ENCODE assay signal across 13 mouse cellular contexts in the genomic region with DNA sequence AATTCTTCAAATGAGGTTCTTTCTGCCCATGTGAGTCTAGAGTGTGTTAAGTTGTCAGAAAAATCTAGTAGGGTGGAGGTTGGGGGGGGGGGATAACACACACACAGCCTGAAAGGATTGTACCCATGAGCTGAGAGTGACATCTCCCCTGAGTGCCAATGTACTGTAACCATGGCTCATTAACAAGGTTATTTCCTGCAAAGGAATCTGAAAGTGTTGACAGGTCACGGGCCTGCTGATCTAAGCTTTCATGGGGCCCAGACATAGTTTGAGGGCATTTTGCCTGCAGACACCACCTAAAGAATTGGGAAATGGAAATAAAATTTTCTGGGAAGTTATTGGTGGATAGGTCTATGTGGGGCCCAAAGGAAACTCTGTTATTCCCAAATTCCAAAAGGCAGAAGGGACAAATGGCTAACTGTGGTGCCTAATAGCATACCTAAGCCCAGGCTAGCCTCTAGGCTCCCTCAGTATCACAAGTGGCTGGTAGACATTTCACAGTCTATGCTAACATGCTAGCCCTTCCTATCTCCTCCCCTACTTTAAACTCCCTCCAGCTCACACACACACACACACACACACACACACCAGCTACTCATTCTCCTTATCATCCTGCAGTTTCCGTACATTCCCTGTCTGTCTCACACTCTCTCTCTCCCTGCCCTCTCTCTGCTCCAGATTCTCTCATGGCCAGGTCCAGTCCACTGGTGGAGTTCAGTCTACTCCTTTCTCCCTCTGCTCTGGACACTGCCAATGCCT.
DNase-seq lines count a peak whose midpoint lies in the region; ATAC-seq and TF ChIP-seq lines count a peak whose summit lies in the region.
"Had no signal": no experiment of that assay in that cellular context is flagged by ENCODE, and none has a peak within 500 bp of the region (broad histone marks: within the 10 kb centered on the region; RNA-seq: fewer than 3 reads in every experiment).

No protein-coding gene starts in this region.

- H3K4me1 ChIP-seq in heart, embryonic 10.5 days: peaks cover 70% of the 10 kb centered on the region
- no peaks in the 10 kb centered on the region for H3K4me1 ChIP-seq in midbrain, embryonic 14.5 days (ENCODE audit: control insufficient read depth, insufficient read depth, low read length)
- no peaks in the 10 kb centered on the region for H3K4me1 ChIP-seq in midbrain, postnatal 0 days (ENCODE audit: insufficient read depth, low read length)
- peaks cover 4% of the 10 kb centered on the region; the same call in 1 of the 2 replicates for H3K4me1 ChIP-seq in forebrain, embryonic 16.5 days (replicated peaks; ENCODE audit: control insufficient read depth, insufficient read depth, low read length)
- peaks cover 5% of the 10 kb centered on the region; the same call in 1 of the 2 replicates for H3K4me1 ChIP-seq in hindbrain, embryonic 14.5 days (replicated peaks; ENCODE audit: control insufficient read depth, insufficient read depth, low read length)

- TF ChIP-seq CTCF in midbrain, postnatal 0 days (IDR thresholded peaks at IDR 0.05): no peak

- DNase-seq in heart, embryonic 10.5 days (ENCODE audit: low spot score): no peak
- no peak for DNase-seq in heart, adult 8-10 months (ENCODE audit: low spot score)
- no peak for DNase-seq in midbrain, embryonic 14.5 days
- DNase-seq in midbrain, postnatal 0 days (ENCODE audit: low spot score): no peak
- no peak for DNase-seq in hindbrain, embryonic 14.5 days (ENCODE audit: low spot score)
- DNase-seq in retina, embryonic 14.5 days (ENCODE audit: low spot score): no peak
- no peak for DNase-seq in cerebellum, postnatal 25 days
- DNase-seq: adrenal gland, postnatal 25 days; kidney, adult 2 months; lung, postnatal 10 days had no signal

- H3K36me3 ChIP-seq in heart, embryonic 10.5 days: no peaks in the 10 kb centered on the region
- H3K36me3 ChIP-seq in midbrain, embryonic 14.5 days (ENCODE audit: control insufficient read depth, insufficient read depth, low read length): no peaks in the 10 kb centered on the region
- H3K36me3 ChIP-seq in midbrain, postnatal 0 days (ENCODE audit: insufficient read depth, low read length): no peaks in the 10 kb centered on the region
- no peaks in the 10 kb centered on the region for H3K36me3 ChIP-seq in forebrain, embryonic 16.5 days (ENCODE audit: control insufficient read depth, insufficient read depth)
- no peaks in the 10 kb centered on the region for H3K36me3 ChIP-seq in hindbrain, embryonic 14.5 days (replicated peaks; ENCODE audit: control insufficient read depth, insufficient read depth)
- H3K36me3 ChIP-seq: G1E; neural tube, embryonic 13.5 days had no signal

- no peaks in the 10 kb centered on the region for H3K9me3 ChIP-seq in heart, embryonic 10.5 days
- no peaks in the 10 kb centered on the region for H3K9me3 ChIP-seq in midbrain, embryonic 14.5 days (ENCODE audit: control insufficient read depth, low read length)
- H3K9me3 ChIP-seq in midbrain, postnatal 0 days (ENCODE audit: low read length): no peaks in the 10 kb centered on the region
- no peaks in the 10 kb centered on the region for H3K9me3 ChIP-seq in forebrain, embryonic 16.5 days (ENCODE audit: control insufficient read depth, low read length)
- no peaks in the 10 kb centered on the region for H3K9me3 ChIP-seq in hindbrain, embryonic 14.5 days (ENCODE audit: control insufficient read depth, low read length)
- H3K9me3 ChIP-seq: G1E; neural tube, embryonic 13.5 days had no signal

- no peak overlapping the region for H3K4me2 ChIP-seq in midbrain, embryonic 14.5 days (ENCODE audit: low read length)
- H3K4me2 ChIP-seq in midbrain, postnatal 0 days (ENCODE audit: low read depth, low read length, poor library complexity, severe bottlenecking): no peak overlapping the region
- no peak overlapping the region for H3K4me2 ChIP-seq in forebrain, embryonic 16.5 days (ENCODE audit: low read length)
- H3K4me2 ChIP-seq in hindbrain, embryonic 14.5 days (replicated peaks): no peak overlapping the region
- H3K4me2 ChIP-seq: neural tube, embryonic 13.5 days had no signal

- no peak overlapping the region for H3K9ac ChIP-seq in midbrain, embryonic 14.5 days (replicated peaks; ENCODE audit: low read length)
- no peak overlapping the region for H3K9ac ChIP-seq in midbrain, postnatal 0 days (replicated peaks; ENCODE audit: low read length, poor library complexity, severe bottlenecking)
- H3K9ac ChIP-seq in forebrain, embryonic 16.5 days (replicated peaks; ENCODE audit: low read depth, low read length): no peak overlapping the region
- H3K9ac ChIP-seq in hindbrain, embryonic 14.5 days: no peak overlapping the region
- H3K9ac ChIP-seq: neural tube, embryonic 13.5 days had no signal

- 17% methylated on average over 2 of the region's 2 CpGs for WGBS in heart, embryonic 10.5 days
- 66% methylated on average over 2 of the region's 2 CpGs for WGBS in midbrain, embryonic 14.5 days
- WGBS in midbrain, postnatal 0 days: 68% methylated on average over 2 of the region's 2 CpGs
- WGBS in forebrain, embryonic 16.5 days: 41% methylated on average over 2 of the region's 2 CpGs
- WGBS in hindbrain, embryonic 14.5 days: 42% methylated on average over 2 of the region's 2 CpGs

- 0 out of 2 replicates have a peak, but pooled peaks have one; percentile 20 for ATAC-seq in midbrain, embryonic 14.5 days (ENCODE audit: low FRiP score, low TSS enrichment)
- no peak for ATAC-seq in midbrain, postnatal 0 days (ENCODE audit: low FRiP score)
- peak; percentile 33; the same call in 1 of the 2 replicates for ATAC-seq in forebrain, embryonic 16.5 days
- no peak for ATAC-seq in hindbrain, embryonic 14.5 days (ENCODE audit: low FRiP score)

- H3K27me3 ChIP-seq in heart, embryonic 10.5 days (ENCODE audit: insufficient read depth, poor library complexity, severe bottlenecking): no peaks in the 10 kb centered on the region
- no peaks in the 10 kb centered on the region for H3K27me3 ChIP-seq in midbrain, embryonic 14.5 days (ENCODE audit: control insufficient read depth, insufficient read depth, low read length)
- H3K27me3 ChIP-seq in midbrain, postnatal 0 days (ENCODE audit: insufficient read depth, low read length): no peaks in the 10 kb centered on the region
- no peaks in the 10 kb centered on the region for H3K27me3 ChIP-seq in forebrain, embryonic 16.5 days (replicated peaks; ENCODE audit: control insufficient read depth, insufficient read depth, low read length)
- no peaks in the 10 kb centered on the region for H3K27me3 ChIP-seq in hindbrain, embryonic 14.5 days (ENCODE audit: control insufficient read depth, insufficient read depth, low read length)
- H3K27me3 ChIP-seq: neural tube, embryonic 13.5 days had no signal

- H3K4me3 ChIP-seq in heart, embryonic 10.5 days: no peak overlapping the region
- H3K4me3 ChIP-seq in midbrain, embryonic 14.5 days (replicated peaks; ENCODE audit: low read depth, low read length): no peak overlapping the region
- H3K4me3 ChIP-seq in midbrain, postnatal 0 days (ENCODE audit: low read depth, low read length): no peak overlapping the region
- no peak overlapping the region for H3K4me3 ChIP-seq in forebrain, embryonic 16.5 days (replicated peaks; ENCODE audit: low read length)
- H3K4me3 ChIP-seq in hindbrain, embryonic 14.5 days (replicated peaks; ENCODE audit: low read length): no peak overlapping the region
- H3K4me3 ChIP-seq: neural tube, embryonic 13.5 days had no signal

- peak overlapping the region; percentile 74 for H3K27ac ChIP-seq in heart, embryonic 10.5 days
- H3K27ac ChIP-seq in midbrain, embryonic 14.5 days (replicated peaks; ENCODE audit: low read depth, low read length): no peak overlapping the region
- H3K27ac ChIP-seq in midbrain, postnatal 0 days (ENCODE audit: low read depth, low read length): no peak overlapping the region
- H3K27ac ChIP-seq in forebrain, embryonic 16.5 days (ENCODE audit: low read length): no peak overlapping the region
- H3K27ac ChIP-seq in hindbrain, embryonic 14.5 days: peak overlapping the region; percentile 14; the same call in 1 of the 2 replicates
- H3K27ac ChIP-seq: neural tube, embryonic 13.5 days had no signal

Comparison
In these comparisons a context has a peak if more than half of its experiments do, and no peak if none do; other contexts are left out.
1. ATAC-seq: peak in midbrain, embryonic 14.5 days (single experiment) and forebrain, embryonic 16.5 days (single experiment); none in midbrain, postnatal 0 days (single experiment) and hindbrain, embryonic 14.5 days (single experiment).
2. H3K27ac ChIP-seq: peak in heart, embryonic 10.5 days (single experiment) and hindbrain, embryonic 14.5 days (single experiment); none in midbrain, embryonic 14.5 days (single experiment), midbrain, postnatal 0 days (single experiment) and forebrain, embryonic 16.5 days (single experiment).